Comparison of ENCODE assay signal across 34 mouse cellular contexts in the genomic region with DNA sequence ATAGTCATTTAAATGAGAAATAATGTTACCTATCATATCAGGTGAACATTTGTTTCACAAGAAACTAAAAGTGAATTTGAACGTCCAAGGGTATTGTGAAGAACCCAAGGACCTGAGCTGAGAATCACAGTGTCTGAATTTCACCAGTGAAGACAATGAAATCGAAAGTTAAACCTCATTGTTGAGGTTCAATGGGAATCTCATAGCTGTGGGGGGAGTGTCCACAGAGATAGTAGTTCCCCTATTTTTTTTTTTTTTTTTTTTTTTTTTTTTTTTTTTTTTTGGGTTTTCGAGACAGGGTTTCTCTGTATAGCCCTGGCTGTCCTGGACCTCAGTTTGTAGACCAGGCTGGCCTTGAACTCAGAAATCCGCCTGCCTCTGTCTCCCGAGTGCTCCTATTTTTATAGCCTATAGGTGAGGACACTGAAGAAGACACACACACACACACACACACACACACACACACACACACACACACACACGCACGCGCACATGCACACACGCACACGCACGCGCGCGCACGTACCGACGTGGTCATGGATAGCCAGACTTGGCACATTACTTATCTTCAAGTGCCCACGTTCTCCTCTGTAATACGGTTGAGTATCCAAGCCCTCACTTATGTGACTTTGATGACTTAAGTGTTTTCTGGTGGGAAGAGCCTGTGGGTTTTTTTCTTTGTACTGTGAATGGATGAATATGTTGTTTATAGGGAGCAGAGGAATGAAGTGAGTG. TPM values are rescaled to one million over a fixed set of nuclear protein-coding genes. Genes with fewer than 3 reads are reported as not detected.
DNase-seq lines count a peak whose midpoint lies in the region; ATAC-seq and TF ChIP-seq lines count a peak whose summit lies in the region.
"Had no signal": no experiment of that assay in that cellular context is flagged by ENCODE, and none has a peak within 500 bp of the region (broad histone marks: within the 10 kb centered on the region; RNA-seq: fewer than 3 reads in every experiment).

No protein-coding gene starts in this region.

- H3K36me3 ChIP-seq in limb, embryonic 15.5 days = no peaks in the 10 kb centered on the region
- no peaks in the 10 kb centered on the region for H3K36me3 ChIP-seq in limb, embryonic 10.5 days
- H3K36me3 ChIP-seq in ES-E14 (ENCODE audit: control insufficient read depth, insufficient read depth, low read length, poor library complexity, severe bottlenecking) = no peaks in the 10 kb centered on the region
- no peaks in the 10 kb centered on the region for H3K36me3 ChIP-seq in intestine, embryonic 15.5 days
- no peaks in the 10 kb centered on the region for H3K36me3 ChIP-seq in small intestine, adult 2 months (ENCODE audit: control insufficient read depth, insufficient read depth, low read length)
- no peaks in the 10 kb centered on the region for H3K36me3 ChIP-seq in kidney, embryonic 15.5 days
- H3K36me3 ChIP-seq: forebrain, embryonic 10.5 days; hindbrain, embryonic 12.5 days; hindbrain, embryonic 15.5 days had no signal

- no peak overlapping the region for H3K4me3 ChIP-seq in limb, embryonic 15.5 days
- no peak overlapping the region for H3K4me3 ChIP-seq in limb, embryonic 10.5 days
- H3K4me3 ChIP-seq in ES-E14 (ENCODE audit: insufficient read depth in 1 of 2, low read depth in 1 of 2, low read length in 2 of 2, poor library complexity in 1 of 2, severe bottlenecking in 1 of 2) = no peak overlapping the region
- no peak overlapping the region for H3K4me3 ChIP-seq in intestine, embryonic 15.5 days (replicated peaks)
- no peak overlapping the region for H3K4me3 ChIP-seq in small intestine, adult 2 months (ENCODE audit: low read depth, low read length)
- no peak overlapping the region for H3K4me3 ChIP-seq in kidney, embryonic 15.5 days (replicated peaks)
- H3K4me3 ChIP-seq: forebrain, embryonic 10.5 days; hindbrain, embryonic 12.5 days; hindbrain, embryonic 15.5 days had no signal

- 91% methylated on average over 19 of the region's 19 CpGs for WGBS in limb, embryonic 15.5 days
- WGBS in limb, embryonic 10.5 days = 94% methylated on average over 19 of the region's 19 CpGs
- WGBS in intestine, embryonic 15.5 days = 92% methylated on average over 19 of the region's 19 CpGs
- 84% methylated on average over 19 of the region's 19 CpGs for WGBS in small intestine, adult 2 months
- 96% methylated on average over 19 of the region's 19 CpGs for WGBS in kidney, embryonic 15.5 days

- no peak for ATAC-seq in limb, embryonic 15.5 days (ENCODE audit: insufficient number of reproducible peaks, low FRiP score, low TSS enrichment, low read depth)
- no peak for ATAC-seq in intestine, embryonic 15.5 days
- no peak for ATAC-seq in activated CD4-positive, CD25-positive, alpha-beta regulatory T cell, adult 4 months
- no peak for ATAC-seq in kidney, embryonic 15.5 days (replicated peaks; ENCODE audit: low FRiP score)
- ATAC-seq: forebrain, embryonic 14.5 days; Patski had no signal

- in situ Hi-C loops in ES-E14 (cut with MboI; ENCODE audit: low sequenced_read_pairs in 2 of 2, unreplicated experiment in 2 of 2) = no loop called here

- H3K4me1 ChIP-seq in limb, embryonic 15.5 days = no peaks in the 10 kb centered on the region
- H3K4me1 ChIP-seq in limb, embryonic 10.5 days = no peaks in the 10 kb centered on the region
- no peaks in the 10 kb centered on the region for H3K4me1 ChIP-seq in ES-E14 (ENCODE audit: control insufficient read depth in 2 of 2, insufficient read depth in 2 of 2, low read length in 2 of 2, poor library complexity in 1 of 2)
- H3K4me1 ChIP-seq in intestine, embryonic 15.5 days (replicated peaks) = no peaks in the 10 kb centered on the region
- peaks cover 16% of the 10 kb centered on the region for H3K4me1 ChIP-seq in small intestine, adult 2 months (ENCODE audit: control insufficient read depth, insufficient read depth, insufficient read length, low read length)
- no peaks in the 10 kb centered on the region for H3K4me1 ChIP-seq in kidney, embryonic 15.5 days
- H3K4me1 ChIP-seq: forebrain, embryonic 10.5 days; hindbrain, embryonic 12.5 days; hindbrain, embryonic 15.5 days had no signal

- H3K4me2 ChIP-seq in limb, embryonic 15.5 days = no peak overlapping the region
- no peak overlapping the region for H3K4me2 ChIP-seq in intestine, embryonic 15.5 days (replicated peaks)
- no peak overlapping the region for H3K4me2 ChIP-seq in kidney, embryonic 15.5 days
- H3K4me2 ChIP-seq: heart, embryonic 11.5 days; hindbrain, embryonic 12.5 days; hindbrain, embryonic 15.5 days had no signal

- H3K27ac ChIP-seq in limb, embryonic 15.5 days = peak overlapping the region; percentile 17; the same call in 1 of the 2 replicates
- H3K27ac ChIP-seq in limb, embryonic 10.5 days = no peak overlapping the region
- no peak overlapping the region for H3K27ac ChIP-seq in ES-E14 (ENCODE audit: insufficient read depth, low read depth, low read length, poor library complexity, severe bottlenecking)
- 0 out of 2 replicates have a peak overlapping the region, but pooled peaks have one; percentile 13 for H3K27ac ChIP-seq in intestine, embryonic 15.5 days
- peak overlapping the region; percentile 90 for H3K27ac ChIP-seq in small intestine, adult 2 months (ENCODE audit: insufficient read depth, low read depth, low read length)
- no peak overlapping the region for H3K27ac ChIP-seq in kidney, embryonic 15.5 days
- H3K27ac ChIP-seq: forebrain, embryonic 10.5 days; hindbrain, embryonic 12.5 days; hindbrain, embryonic 15.5 days had no signal

- no peak for DNase-seq in limb, embryonic 10.5 days (ENCODE audit: low spot score)
- no peak for DNase-seq in ES-E14 (ENCODE audit: low read depth, low spot score)
- DNase-seq in neural tube, embryonic 10.5 days (ENCODE audit: extremely low spot score, low spot score) = no peak
- DNase-seq: adrenal gland, adult 2 months; adrenal gland, postnatal 14 days; B cell, adult 2 months; cerebellum, adult 11 months; cerebellum, adult 8-10 months; cerebellum, postnatal 10 days; cerebellum, postnatal 36 days; gastrocnemius, postnatal 36 days; heart, adult 11 months had no signal

- no peaks in the 10 kb centered on the region for H3K9me3 ChIP-seq in limb, embryonic 15.5 days
- no peaks in the 10 kb centered on the region for H3K9me3 ChIP-seq in limb, embryonic 10.5 days (replicated peaks)
- no peaks in the 10 kb centered on the region for H3K9me3 ChIP-seq in ES-E14 (ENCODE audit: control insufficient read depth, insufficient read depth, low read depth, low read length)
- H3K9me3 ChIP-seq in intestine, embryonic 15.5 days = no peaks in the 10 kb centered on the region
- no peaks in the 10 kb centered on the region for H3K9me3 ChIP-seq in kidney, embryonic 15.5 days (replicated peaks)
- H3K9me3 ChIP-seq: forebrain, embryonic 10.5 days; hindbrain, embryonic 12.5 days; hindbrain, embryonic 15.5 days had no signal

- TF ChIP-seq CTCF in small intestine, adult 2 months (IDR thresholded peaks at IDR 0.05; ENCODE audit: extremely low read depth, insufficient read length, insufficient replicate concordance, low read depth, low read length) = no peak

- no peak overlapping the region for H3K9ac ChIP-seq in limb, embryonic 15.5 days
- H3K9ac ChIP-seq in ES-E14 (ENCODE audit: insufficient read depth, low read depth, low read length, poor library complexity, severe bottlenecking) = no peak overlapping the region
- H3K9ac ChIP-seq in intestine, embryonic 15.5 days = no peak overlapping the region
- no peak overlapping the region for H3K9ac ChIP-seq in kidney, embryonic 15.5 days
- H3K9ac ChIP-seq: hindbrain, embryonic 12.5 days; hindbrain, embryonic 15.5 days had no signal

- TF ChIP-seq POLR2A in small intestine, adult 2 months (IDR thresholded peaks at IDR 0.05; ENCODE audit: low read depth, low read length) = no peak

- H3K27me3 ChIP-seq in limb, embryonic 15.5 days = no peaks in the 10 kb centered on the region
- no peaks in the 10 kb centered on the region for H3K27me3 ChIP-seq in limb, embryonic 10.5 days (ENCODE audit: low read depth, poor library complexity, severe bottlenecking)
- H3K27me3 ChIP-seq in intestine, embryonic 15.5 days (replicated peaks) = no peaks in the 10 kb centered on the region
- H3K27me3 ChIP-seq in small intestine, adult 2 months (ENCODE audit: control insufficient read depth, insufficient read depth, low read length) = no peaks in the 10 kb centered on the region
- no peaks in the 10 kb centered on the region for H3K27me3 ChIP-seq in kidney, embryonic 15.5 days
- H3K27me3 ChIP-seq: hindbrain, embryonic 12.5 days; hindbrain, embryonic 15.5 days; Patski had no signal

RNA-seq across cellular contexts. Expression of a gene that starts 7.3 kb away (rescaled TPM):
- 12.6 and 13.7 TPM in 2 replicates for polyA plus RNA-seq in limb, embryonic 15.5 days (2015; fragmentation: Nextera tagmentation; extraction: Ambion mirVana)
- 20.1 and 20.8 TPM in 2 replicates for polyA plus RNA-seq in limb, embryonic 10.5 days (2016; fragmentation: Nextera tagmentation; extraction: Ambion mirVana)
- total RNA-seq in ES-E14 (2012; rRNA removed) = 25.8 and 31.1 TPM in 2 replicates
- 19.6 and 20.5 TPM in 2 replicates for polyA plus RNA-seq in intestine, embryonic 15.5 days (2015; fragmentation: Nextera tagmentation; extraction: Ambion mirVana)
- polyA plus RNA-seq in small intestine, adult 2 months (2012; rRNA removed) = 1.5 and 2.3 TPM in 2 replicates
- 10 to 100 TPM; 21.8 TPM for polyA plus RNA-seq in activated CD4-positive, CD25-positive, alpha-beta regulatory T cell, adult 4 months (2017; shearing (Covaris generic))
- polyA plus RNA-seq in kidney, embryonic 15.5 days (2015; fragmentation: Nextera tagmentation; extraction: Ambion mirVana) = 18.3 and 18.5 TPM in 2 replicates

RNA-seq across cellular contexts. Expression of a gene that starts 11.3 kb away (rescaled TPM):
- 2.7 and 3.5 TPM in 2 replicates for polyA plus RNA-seq in limb, embryonic 15.5 days (2015; fragmentation: Nextera tagmentation; extraction: Ambion mirVana)
- polyA plus RNA-seq in limb, embryonic 10.5 days (2016; fragmentation: Nextera tagmentation; extraction: Ambion mirVana) = 0.30 and 0.73 TPM in 2 replicates
- total RNA-seq in ES-E14 (2012; rRNA removed) = 0.27 and 0.90 TPM in 2 replicates
- 30.8 and 33.0 TPM in 2 replicates for polyA plus RNA-seq in intestine, embryonic 15.5 days (2015; fragmentation: Nextera tagmentation; extraction: Ambion mirVana)
- polyA plus RNA-seq in small intestine, adult 2 months (2012; rRNA removed) = 11.3 and 84.1 TPM in 2 replicates
- polyA plus RNA-seq in activated CD4-positive, CD25-positive, alpha-beta regulatory T cell, adult 4 months (2017; shearing (Covaris generic)) = 1 to 10 TPM; 7.0 TPM
- polyA plus RNA-seq in kidney, embryonic 15.5 days (2015; fragmentation: Nextera tagmentation; extraction: Ambion mirVana) = 2.9 and 3.8 TPM in 2 replicates

RNA-seq across cellular contexts. Expression of a gene that starts 40.7 kb away (rescaled TPM):
- polyA plus RNA-seq in limb, embryonic 15.5 days (2015; fragmentation: Nextera tagmentation; extraction: Ambion mirVana) = 7.4 and 8.5 TPM in 2 replicates
- polyA plus RNA-seq in limb, embryonic 10.5 days (2016; fragmentation: Nextera tagmentation; extraction: Ambion mirVana) = 4.3 and 5.8 TPM in 2 replicates
- 7.0 and 7.5 TPM in 2 replicates for total RNA-seq in ES-E14 (2012; rRNA removed)
- polyA plus RNA-seq in intestine, embryonic 15.5 days (2015; fragmentation: Nextera tagmentation; extraction: Ambion mirVana) = 6.7 and 6.8 TPM in 2 replicates
- 0.90 and 1.2 TPM in 2 replicates for polyA plus RNA-seq in small intestine, adult 2 months (2012; rRNA removed)
- polyA plus RNA-seq in activated CD4-positive, CD25-positive, alpha-beta regulatory T cell, adult 4 months (2017; shearing (Covaris generic)) = 1 to 10 TPM; 1.7 to 2.2 TPM
- 6.1 and 6.5 TPM in 2 replicates for polyA plus RNA-seq in kidney, embryonic 15.5 days (2015; fragmentation: Nextera tagmentation; extraction: Ambion mirVana)

RNA-seq across cellular contexts. Expression of a gene that starts 57.2 kb away (rescaled TPM):
- polyA plus RNA-seq in limb, embryonic 15.5 days (2015; fragmentation: Nextera tagmentation; extraction: Ambion mirVana) = not detected in 2 replicates
- polyA plus RNA-seq in limb, embryonic 10.5 days (2016; fragmentation: Nextera tagmentation; extraction: Ambion mirVana) = not detected in 2 replicates
- total RNA-seq in ES-E14 (2012; rRNA removed) = not detected in 2 replicates
- polyA plus RNA-seq in intestine, embryonic 15.5 days (2015; fragmentation: Nextera tagmentation; extraction: Ambion mirVana) = not detected in 2 replicates
- not detected in 2 replicates for polyA plus RNA-seq in small intestine, adult 2 months (2012; rRNA removed)
- polyA plus RNA-seq in activated CD4-positive, CD25-positive, alpha-beta regulatory T cell, adult 4 months (2017; shearing (Covaris generic)) = not detected
- not detected in 2 replicates for polyA plus RNA-seq in kidney, embryonic 15.5 days (2015; fragmentation: Nextera tagmentation; extraction: Ambion mirVana)
- total RNA-seq: adrenal gland, adult 2 months; adrenal gland, postnatal 14 days; adrenal gland, postnatal 4 days; gastrocnemius, adult 8-10 months; gastrocnemius, postnatal 36 days; heart, adult 8-10 months; heart, postnatal 25 days; hematopoietic stem cell, adult 5-6 weeks had no signal
- polyA plus RNA-seq: adrenal gland, adult 2 months; cortical plate, adult 2 months; embryonic facial prominence, embryonic 11.5 days; embryonic facial prominence, embryonic 14.5 days; forebrain, embryonic 10.5 days; forebrain, embryonic 14.5 days; heart, embryonic 11.5 days; heart, embryonic 14.5 days; heart, postnatal 0 days; hindbrain, embryonic 12.5 days; hindbrain, embryonic 15.5 days; intestine, embryonic 14.5 days; Patski had no signal

Comparison
In these comparisons a context has a peak if more than half of its experiments do, and no peak if none do; other contexts are left out.
1. H3K27ac ChIP-seq: peak in limb, embryonic 15.5 days (single experiment), intestine, embryonic 15.5 days (single experiment) and small intestine, adult 2 months (single experiment); none in limb, embryonic 10.5 days (single experiment), ES-E14 (single experiment) and kidney, embryonic 15.5 days (single experiment).